Mouse (Mus musculus): ENCODE results near the gene Bclaf1.

Bclaf1 gene

DNA sequence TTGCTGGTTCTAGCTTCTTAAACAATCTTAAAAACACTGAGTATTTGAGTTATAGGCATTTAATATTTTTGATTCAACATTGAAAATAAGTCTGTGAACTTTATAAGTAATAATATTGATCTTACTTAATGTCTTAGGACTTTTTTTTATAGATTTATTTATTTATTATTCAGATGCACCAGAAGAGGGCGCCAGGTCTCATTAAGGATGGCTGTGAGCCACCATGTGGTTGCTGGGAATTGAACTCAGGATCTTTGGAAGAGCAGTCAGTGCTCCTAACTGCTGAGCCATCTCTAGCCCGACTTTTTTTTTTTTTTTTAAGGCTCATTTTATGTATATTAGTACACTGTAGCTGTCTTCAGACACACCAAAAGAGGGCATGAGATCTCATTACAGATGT, 2.5 kb downstream of the Bclaf1 start:
- peak; percentile 58 for DNase-seq (ENCODE audit: low spot score)

DNA sequence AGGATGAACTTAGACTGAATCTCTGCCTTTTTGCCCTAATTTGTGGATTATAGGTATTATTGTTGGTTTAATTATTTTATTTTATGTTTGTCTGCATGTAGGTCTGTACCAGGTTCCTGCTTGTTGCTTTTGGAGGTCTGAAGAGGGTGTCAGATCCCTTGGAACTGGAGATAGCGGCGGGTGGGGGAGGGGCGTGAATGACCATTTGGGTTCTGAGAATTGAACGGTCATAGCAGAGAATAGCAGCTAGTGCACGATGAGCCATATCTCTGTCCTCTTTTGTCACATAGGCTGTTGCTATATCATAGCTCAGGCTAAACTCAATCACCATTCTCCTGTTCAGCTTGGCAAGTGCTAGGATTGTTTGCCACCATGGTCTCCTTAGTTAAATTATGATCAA, 5.2 kb downstream of the Bclaf1 start:
- no peak for DNase-seq (ENCODE audit: low spot score)

GRCm38 (mm10) chr10:20326226-20326625, 14.0 kb downstream of the Bclaf1 start:
- DNase-seq (ENCODE audit: low spot score): no peak

- DNase-seq (ENCODE audit: low spot score): no peak
Observed at GRCm38 (mm10) chr10:20331262-20331661, 19.0 kb downstream of the Bclaf1 start.

GRCm38 (mm10) chr10:20337872-20338271, 25.6 kb downstream of the Bclaf1 start:
- DNase-seq (ENCODE audit: low spot score): no peak

DNA sequence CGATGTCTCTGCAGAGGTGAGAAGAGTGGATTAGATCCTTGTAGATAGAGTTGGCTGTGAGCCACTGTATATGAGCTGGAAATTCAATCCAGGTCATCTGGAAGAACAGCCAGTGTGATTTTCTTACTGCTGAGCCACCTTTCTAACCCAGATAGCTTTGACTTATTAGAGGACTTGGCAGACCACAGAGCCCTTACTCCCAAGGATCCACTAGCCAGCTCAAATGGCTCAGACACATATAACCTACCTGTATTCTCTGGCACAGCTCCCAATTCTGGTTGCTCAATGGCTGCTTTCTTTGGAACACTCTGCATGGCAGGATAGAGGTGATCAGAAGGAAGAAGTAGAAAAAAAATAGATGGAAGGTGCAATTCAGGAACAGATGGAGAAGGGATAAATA, 33.5 kb downstream of the Bclaf1 start:
- no peak for DNase-seq (ENCODE audit: low spot score)

- DNase-seq (ENCODE audit: low spot score): peak; percentile 98
Observed at GRCm38 (mm10) chr10:20347285-20348214, 35.3 kb downstream of the Bclaf1 start, which contains the start of gene Mtfr2. TSS of gene Mtfr2 (plus strand) at chr10:20347770.

DNA sequence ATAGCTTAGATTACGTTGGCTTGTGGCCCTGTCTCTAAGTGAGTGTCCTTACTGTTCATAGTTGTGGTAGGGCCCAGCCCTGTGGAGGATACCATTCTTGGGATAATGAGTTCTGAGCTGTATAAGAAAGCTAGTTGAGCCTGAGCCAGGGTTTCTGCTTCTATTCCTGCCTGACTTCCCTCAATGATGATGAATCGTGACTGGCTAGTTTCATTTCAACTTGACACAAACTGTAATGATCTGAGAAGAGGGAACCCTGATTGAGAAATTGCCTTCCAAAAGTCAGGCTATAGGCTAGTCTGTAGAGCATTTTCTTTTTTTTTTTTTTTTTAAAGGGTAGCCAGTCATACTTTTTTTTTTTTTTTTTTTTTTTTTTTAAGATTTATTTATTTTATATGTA, 36.6 kb downstream of the Bclaf1 start:
- DNase-seq (ENCODE audit: low spot score): no peak

DNA sequence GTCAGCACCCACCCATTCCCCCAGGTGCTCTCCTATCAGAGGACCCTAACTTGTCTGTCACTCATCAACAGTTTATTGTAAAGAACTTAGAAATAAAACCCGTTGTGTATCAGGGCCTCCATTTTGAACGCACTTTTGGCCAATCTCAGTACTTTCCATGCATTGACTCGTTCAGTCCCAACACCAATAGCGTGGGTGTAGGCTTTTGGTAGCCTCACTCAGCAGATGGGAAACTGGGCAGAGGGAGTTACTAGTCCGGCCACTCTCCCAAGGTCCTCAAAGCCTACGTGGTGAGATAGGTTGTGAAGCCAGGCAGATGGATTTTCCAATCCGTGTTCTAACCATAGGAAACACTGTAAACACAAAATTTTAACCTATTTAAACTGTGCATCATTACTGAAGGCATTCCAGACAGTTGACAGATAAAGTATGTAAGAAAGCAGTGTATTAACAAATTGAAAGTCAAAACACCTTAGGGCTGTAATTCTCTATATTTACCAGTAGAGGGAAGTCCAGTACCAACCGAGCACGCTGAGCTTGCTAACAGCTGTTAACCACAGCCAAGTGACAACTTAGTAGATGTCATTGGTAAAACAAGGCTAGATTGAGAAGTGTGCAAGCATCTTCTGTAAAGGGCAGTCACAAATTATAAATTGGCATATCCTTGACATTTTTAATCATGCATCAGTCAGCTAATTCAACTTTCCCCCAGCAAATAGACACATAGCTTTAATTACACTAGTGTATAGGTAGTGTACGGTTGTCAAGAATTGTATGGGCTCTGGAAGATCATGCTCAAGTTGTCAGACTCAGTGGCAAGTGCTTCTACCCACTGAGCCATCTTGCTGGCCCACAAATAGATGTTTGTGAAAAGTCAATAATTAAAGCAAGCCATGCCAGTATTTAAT, 49.5 kb downstream of the Bclaf1 start:
- DNase-seq (ENCODE audit: low spot score): peak; percentile 81

DNA sequence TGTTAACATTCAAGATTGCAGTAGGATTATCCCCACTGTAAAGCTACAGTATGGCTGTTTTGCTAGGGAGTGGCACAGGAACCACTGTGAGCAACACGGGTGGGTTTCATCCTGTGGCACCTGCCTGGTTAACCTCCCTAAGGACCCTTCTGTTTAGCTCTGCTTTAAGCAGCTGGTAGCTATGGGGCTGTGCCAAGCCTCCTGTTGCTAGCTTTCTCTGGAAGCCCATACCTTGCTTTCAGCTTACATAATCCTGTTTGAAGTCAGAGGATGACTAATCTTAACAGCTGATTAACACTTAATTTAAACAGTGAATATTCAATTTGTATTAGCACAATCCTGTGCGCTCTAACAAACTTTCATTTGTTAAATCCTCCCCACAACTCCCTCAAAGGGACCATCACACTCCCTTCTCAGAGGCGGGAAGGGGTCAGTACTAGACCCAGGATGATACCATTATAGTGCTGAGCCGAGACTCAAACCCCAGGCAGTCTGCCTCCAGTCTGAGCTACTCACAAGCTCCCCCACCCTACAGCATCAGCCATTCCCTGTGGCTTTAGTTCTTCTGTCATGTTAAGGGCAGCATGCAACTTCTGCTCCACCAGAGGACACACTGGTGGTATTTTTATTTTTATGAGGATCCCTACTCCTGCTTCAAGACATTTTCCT, 50.3 kb downstream of the Bclaf1 start:
- no peak for DNase-seq (ENCODE audit: low spot score)

- DNase-seq (ENCODE audit: low spot score): no peak
Observed at GRCm38 (mm10) chr10:20372046-20372445, 59.8 kb downstream of the Bclaf1 start.

GRCm38 (mm10) chr10:20377621-20378020, 65.4 kb downstream of the Bclaf1 start:
- no peak for DNase-seq (ENCODE audit: low spot score)

- no peak for DNase-seq (ENCODE audit: low spot score)
Observed at GRCm38 (mm10) chr10:20379071-20379735, 66.9 kb downstream of the Bclaf1 start.

- DNase-seq (ENCODE audit: low spot score): no peak
Observed at GRCm38 (mm10) chr10:20380798-20381197, 68.5 kb downstream of the Bclaf1 start.

DNA sequence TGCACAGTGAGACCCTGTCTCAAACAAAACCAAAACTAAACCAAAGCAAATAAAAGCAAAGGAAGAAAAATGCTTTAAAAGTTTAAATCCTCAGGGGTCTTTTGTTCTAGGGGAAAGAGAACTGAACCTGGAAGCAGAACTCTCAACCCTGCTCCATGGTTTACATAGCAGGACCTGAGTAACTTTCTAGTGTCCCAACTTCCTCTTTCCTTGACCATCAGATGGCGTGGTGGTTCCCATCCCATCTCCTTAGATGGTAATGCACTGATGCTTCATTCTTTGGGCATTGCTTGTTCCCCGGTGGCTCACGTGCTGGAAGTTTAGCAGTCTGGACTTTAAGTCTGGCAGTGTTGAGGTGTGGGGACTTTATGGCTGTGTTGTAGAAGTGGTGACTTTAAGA, 69.1 kb downstream of the Bclaf1 start:
- DNase-seq (ENCODE audit: low spot score): no peak

DNA sequence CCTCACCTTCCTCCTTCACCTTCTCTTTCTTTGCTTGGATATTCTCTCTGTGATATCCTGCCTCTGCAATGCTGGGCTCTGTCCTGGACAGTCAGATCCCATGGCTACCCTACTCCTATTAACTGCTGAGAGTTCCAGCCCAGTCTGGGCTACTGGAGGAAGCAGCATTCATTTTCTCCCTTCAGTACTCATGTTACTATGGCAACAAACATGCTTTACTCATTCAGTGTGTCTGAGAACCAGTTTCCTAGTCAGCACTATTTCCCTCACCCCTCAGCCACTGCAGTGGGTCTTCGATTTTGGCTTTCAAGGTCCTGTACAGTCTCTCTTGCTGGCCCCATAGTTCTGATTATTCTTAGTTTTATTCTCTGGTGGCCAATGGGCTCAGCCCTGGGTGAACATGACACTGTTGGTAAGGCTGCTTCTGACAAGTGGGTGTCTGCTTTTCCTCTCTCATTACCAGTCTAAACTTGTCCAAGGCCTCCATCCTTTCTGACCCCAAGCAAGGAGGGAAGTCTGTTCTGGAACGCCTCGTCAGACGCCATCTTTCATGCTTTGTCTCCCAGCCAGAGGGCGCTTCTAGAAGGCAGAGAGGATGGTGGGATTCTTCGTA, 70.6 kb downstream of the Bclaf1 start:
- no peak for DNase-seq (ENCODE audit: low spot score)

DNA sequence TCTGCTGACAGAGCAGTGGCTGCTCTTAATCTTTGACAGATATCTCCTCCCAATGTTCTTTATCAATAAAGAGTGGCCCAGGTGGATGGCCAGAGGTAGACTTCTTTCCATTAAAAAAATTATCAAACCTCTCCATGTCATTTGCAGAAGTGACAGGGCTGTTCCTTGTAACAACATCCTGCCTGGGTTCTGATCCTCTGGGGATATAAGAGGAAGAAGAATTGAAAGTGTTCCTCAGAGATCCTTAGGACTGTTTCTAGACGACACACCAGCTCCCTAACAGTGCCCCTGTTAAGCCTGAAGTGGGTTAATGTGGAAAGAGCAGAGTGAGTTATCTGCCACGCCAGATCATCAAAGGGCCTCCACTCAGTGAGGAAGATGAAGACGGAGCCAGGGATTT, 78.3 kb downstream of the Bclaf1 start:
- no peak for DNase-seq (ENCODE audit: low spot score)
